Mouse (Mus musculus): ENCODE measurements at regions not wholly inside any gene's neighbourhood (a gene's known extent, or its start where the extent isn't known, plus 50 kb on each side); places are given as distances from the start of the nearest gene placed in this dataset.

DNA sequence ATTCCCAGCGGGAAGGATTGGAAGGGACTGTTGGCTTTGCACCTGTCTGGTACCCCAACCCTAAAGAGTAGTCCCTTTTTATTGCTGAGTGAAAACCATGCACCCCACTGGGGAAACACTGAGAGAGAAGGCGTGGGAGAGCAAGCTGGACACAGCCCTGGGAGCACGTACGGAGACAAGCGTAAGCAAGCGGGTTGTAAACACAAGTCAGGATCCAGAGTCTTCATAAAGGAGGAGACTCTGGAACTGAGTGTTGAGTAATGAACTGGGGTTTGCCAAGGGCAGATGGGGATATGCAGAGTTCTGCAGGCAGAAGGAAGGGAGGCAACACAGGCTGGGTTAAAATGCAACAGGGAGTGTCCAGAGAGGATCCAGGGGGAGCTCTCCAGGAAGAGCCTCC is 141.5 kb upstream of the Dyrk2 start:
- no peak for TF ChIP-seq HCFC1 (IDR thresholded peaks at IDR 0.05; ENCODE audit: borderline replicate concordance, insufficient read depth, low read length)
- TF ChIP-seq MAFK (IDR thresholded peaks at IDR 0.05; ENCODE audit: insufficient read depth, low read depth, low read length): no peak
- no peak for TF ChIP-seq CHD2 (IDR thresholded peaks at IDR 0.05; ENCODE audit: low read depth, low read length)
- no peak for TF ChIP-seq ZC3H11A (IDR thresholded peaks at IDR 0.05; ENCODE audit: borderline replicate concordance, low read depth, low read length)
- TF ChIP-seq ZNF384 (IDR thresholded peaks at IDR 0.05; ENCODE audit: low read depth, low read length): no peak

Data from ES-E14 (cell line).